ENCODE assay signal across 8 mouse cellular contexts in genomic region chr17:6782611-6783005, GRCm38 (mm10). TPM values are rescaled to one million over a fixed set of nuclear protein-coding genes. Genes with fewer than 3 reads are reported as not detected.
DNase-seq lines count a peak whose midpoint lies in the region; ATAC-seq and TF ChIP-seq lines count a peak whose summit lies in the region.

Gene Ezr, minus strand, starts transcription at chr17:6782784.

- peak within 1 kb of the TSS; percentile 91 for H3K9ac ChIP-seq in heart, embryonic 14.5 days (ENCODE audit: low read length)
- peak within 1 kb of the TSS; percentile 72 for H3K9ac ChIP-seq in liver, embryonic 15.5 days
- peak within 1 kb of the TSS; percentile 83 for H3K9ac ChIP-seq in neural tube, embryonic 13.5 days

- H3K27ac ChIP-seq in forebrain, embryonic 10.5 days: peak within 1 kb of the TSS; percentile 97
- peak within 1 kb of the TSS; percentile 88 to 89 for H3K27ac ChIP-seq in heart, embryonic 14.5 days (replicated peaks in 1 of 2; ENCODE audit: control insufficient read depth in 1 of 2, insufficient read depth in 1 of 2, low read depth in 2 of 2, low read length in 2 of 2)
- peak within 1 kb of the TSS; percentile 91 for H3K27ac ChIP-seq in liver, embryonic 15.5 days (replicated peaks)
- H3K27ac ChIP-seq in neural tube, embryonic 13.5 days (replicated peaks): peak within 1 kb of the TSS; percentile 64; the same call in 1 of the 2 replicates
- H3K27ac ChIP-seq in testis, adult 2 months (ENCODE audit: control insufficient read depth, insufficient read depth, low read depth, low read length): peak within 1 kb of the TSS; percentile 75

- H3K36me3 ChIP-seq in E14TG2a.4 (ENCODE audit: insufficient read depth, low read length): peaks cover 13% of the 10 kb centered on the region; the same call in 1 of the 2 replicates
- no peaks in the 10 kb centered on the region for H3K36me3 ChIP-seq in forebrain, embryonic 10.5 days (replicated peaks)
- H3K36me3 ChIP-seq in heart, embryonic 14.5 days (ENCODE audit: control insufficient read depth, insufficient read depth, low read length): no peaks in the 10 kb centered on the region
- H3K36me3 ChIP-seq in liver, embryonic 15.5 days (replicated peaks): 0 out of 2 replicates have a peak, but pooled peaks cover 2% of the 10 kb centered on the region
- no peaks in the 10 kb centered on the region for H3K36me3 ChIP-seq in neural tube, embryonic 13.5 days
- no peaks in the 10 kb centered on the region for H3K36me3 ChIP-seq in testis, adult 2 months (ENCODE audit: control insufficient read depth, insufficient read depth, low read length)

- H3K27me3 ChIP-seq in E14TG2a.4 (ENCODE audit: insufficient read depth, low read length): peaks cover 5% of the 10 kb centered on the region; the same call in 1 of the 2 replicates
- peaks cover 44% of the 10 kb centered on the region for H3K27me3 ChIP-seq in forebrain, embryonic 10.5 days (ENCODE audit: poor library complexity, severe bottlenecking)
- H3K27me3 ChIP-seq in heart, embryonic 14.5 days (ENCODE audit: control insufficient read depth, insufficient read depth, low read length): no peaks in the 10 kb centered on the region
- no peaks in the 10 kb centered on the region for H3K27me3 ChIP-seq in liver, embryonic 15.5 days
- peaks cover 35% of the 10 kb centered on the region for H3K27me3 ChIP-seq in neural tube, embryonic 13.5 days
- no peaks in the 10 kb centered on the region for H3K27me3 ChIP-seq in testis, adult 2 months (ENCODE audit: control insufficient read depth, insufficient read depth, low read length)

- peak; percentile 84 for ATAC-seq in heart, embryonic 14.5 days (ENCODE audit: insufficient number of reproducible peaks, insufficient read depth, low FRiP score, low read depth)
- peak; percentile 89 for ATAC-seq in liver, embryonic 15.5 days (ENCODE audit: insufficient read depth)
- peak; percentile 85 for ATAC-seq in neural tube, embryonic 13.5 days (ENCODE audit: low read depth)

- peaks cover 51% of the 10 kb centered on the region for H3K4me1 ChIP-seq in E14TG2a.4 (replicated peaks; ENCODE audit: low read depth, low read length)
- peaks cover 54% of the 10 kb centered on the region for H3K4me1 ChIP-seq in forebrain, embryonic 10.5 days
- H3K4me1 ChIP-seq in heart, embryonic 14.5 days (ENCODE audit: control insufficient read depth in 2 of 2, insufficient read depth in 2 of 2, low read length in 2 of 2): peaks cover 15 to 29% of the 10 kb centered on the region in 2 experiments
- H3K4me1 ChIP-seq in liver, embryonic 15.5 days (replicated peaks): peaks cover 59% of the 10 kb centered on the region
- H3K4me1 ChIP-seq in neural tube, embryonic 13.5 days (replicated peaks): peaks cover 43% of the 10 kb centered on the region
- peaks cover 26% of the 10 kb centered on the region for H3K4me1 ChIP-seq in testis, adult 2 months (ENCODE audit: control insufficient read depth, insufficient read depth, low read length)

- DNase-seq in c-Kit-positive CD71-negative TER-119-negative erythroid progenitor cells, embryonic 14.5 days (ENCODE audit: low read depth): peak; percentile 82
- peak; percentile 81 for DNase-seq in forebrain, embryonic 10.5 days (ENCODE audit: extremely low spot score, low spot score)
- DNase-seq in kidney, postnatal 14 days: peak; percentile 94

- H3K4me3 ChIP-seq in E14TG2a.4 (replicated peaks; ENCODE audit: low read length): peak within 1 kb of the TSS; percentile 90
- peak within 1 kb of the TSS; percentile 90 for H3K4me3 ChIP-seq in forebrain, embryonic 10.5 days
- peak within 1 kb of the TSS; percentile 78 to 92 for H3K4me3 ChIP-seq in heart, embryonic 14.5 days (ENCODE audit: control insufficient read depth in 1 of 2, insufficient read depth in 1 of 2, low read depth in 1 of 2, low read length in 2 of 2)
- H3K4me3 ChIP-seq in liver, embryonic 15.5 days (replicated peaks): peak within 1 kb of the TSS; percentile 95
- H3K4me3 ChIP-seq in neural tube, embryonic 13.5 days: peak within 1 kb of the TSS; percentile 78
- peak within 1 kb of the TSS; percentile 90 for H3K4me3 ChIP-seq in testis, adult 2 months (ENCODE audit: control insufficient read depth, low read depth, low read length)

- no peaks in the 10 kb centered on the region for H3K9me3 ChIP-seq in E14TG2a.4 (ENCODE audit: low read length)
- no peaks in the 10 kb centered on the region for H3K9me3 ChIP-seq in forebrain, embryonic 10.5 days
- no peaks in the 10 kb centered on the region for H3K9me3 ChIP-seq in heart, embryonic 14.5 days (ENCODE audit: control insufficient read depth, low read length)
- no peaks in the 10 kb centered on the region for H3K9me3 ChIP-seq in liver, embryonic 15.5 days (replicated peaks)
- no peaks in the 10 kb centered on the region for H3K9me3 ChIP-seq in neural tube, embryonic 13.5 days

- H3K4me2 ChIP-seq in heart, embryonic 14.5 days (ENCODE audit: low read length): peak within 1 kb of the TSS; percentile 77
- peak within 1 kb of the TSS; percentile 87 for H3K4me2 ChIP-seq in liver, embryonic 15.5 days
- peak within 1 kb of the TSS; percentile 95 for H3K4me2 ChIP-seq in neural tube, embryonic 13.5 days

- TF ChIP-seq CTCF in E14TG2a.4 (conservative IDR thresholded peaks at IDR 0.05; ENCODE audit: low read length): no peak
- no peak for TF ChIP-seq CTCF in testis, adult 2 months (IDR thresholded peaks at IDR 0.05; ENCODE audit: control insufficient read depth, insufficient read depth, insufficient replicate concordance, low read depth, low read length)

- under 1% methylated on average over 52 of the region's 52 CpGs for WGBS in forebrain, embryonic 10.5 days
- under 1% methylated on average over 48 of the region's 52 CpGs for WGBS in heart, embryonic 14.5 days
- WGBS in liver, embryonic 15.5 days (ENCODE audit: insufficient replicate concordance): under 1% methylated on average over 52 of the region's 52 CpGs
- whole genome bisulfite sequencing in neural tube, embryonic 13.5 days: under 1% methylated on average over 52 of the region's 52 CpGs

- TF ChIP-seq POLR2A in testis, adult 2 months (IDR thresholded peaks at IDR 0.05; ENCODE audit: control insufficient read depth, low read depth, low read length): peak; percentile 67

RNA-seq across cellular contexts. Expression of gene Ezr, which starts in this region (rescaled TPM):
- polyA plus RNA-seq in forebrain, embryonic 10.5 days (2016; fragmentation: Nextera tagmentation; extraction: Ambion mirVana): 103 and 116 TPM in 2 replicates
- polyA plus RNA-seq in heart, embryonic 14.5 days (2014; fragmentation: Nextera tagmentation; extraction: Ambion mirVana): 102 and 115 TPM in 2 replicates
- polyA plus RNA-seq in liver, embryonic 15.5 days (2015; fragmentation: Nextera tagmentation; extraction: Ambion mirVana): 48.3 and 49.4 TPM in 2 replicates
- polyA plus RNA-seq in neural tube, embryonic 13.5 days (2015; fragmentation: Nextera tagmentation; extraction: Ambion mirVana): 58.5 and 68.3 TPM in 2 replicates
- 4.5 and 7.8 TPM in 2 replicates for polyA plus RNA-seq in testis, adult 2 months (2012; rRNA removed)

Comparison
In these comparisons a context has a peak if more than half of its experiments do, and no peak if none do; other contexts are left out.
1. Peak in every context shown above with its lines: DNase-seq, ATAC-seq, H3K4me3 ChIP-seq and H3K27ac ChIP-seq.